Mouse (Mus musculus): ENCODE measurements at regions not wholly inside any gene's neighbourhood (a gene's known extent, or its start where the extent isn't known, plus 50 kb on each side); places are given as distances from the start of the nearest gene placed in this dataset.

DNA sequence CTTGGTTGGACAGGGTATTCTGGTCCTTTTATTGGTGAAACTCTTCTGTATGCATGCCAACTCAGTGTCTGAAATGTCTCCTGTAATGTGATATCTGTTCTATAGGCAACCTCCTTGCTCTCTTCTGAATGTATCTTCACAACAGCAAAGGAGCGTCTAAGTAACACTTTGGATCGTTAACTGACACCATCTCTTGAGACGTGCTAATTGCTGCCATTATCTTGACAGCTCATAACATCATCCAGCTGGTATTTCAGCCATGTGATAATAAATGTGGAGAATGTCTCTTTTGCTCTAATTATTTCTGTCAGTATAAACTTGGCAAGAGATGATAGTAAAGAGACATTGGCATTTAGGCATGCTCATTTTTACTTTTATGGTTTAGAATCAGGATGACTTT, 68.8 kb upstream of the Col8a1 start:
- ATAC-seq (ENCODE audit: low FRiP score, low read depth) = no peak
- 37% methylated on average over 3 of the region's 3 CpGs for WGBS
- H3K4me3 ChIP-seq = no peak overlapping the region

DNA sequence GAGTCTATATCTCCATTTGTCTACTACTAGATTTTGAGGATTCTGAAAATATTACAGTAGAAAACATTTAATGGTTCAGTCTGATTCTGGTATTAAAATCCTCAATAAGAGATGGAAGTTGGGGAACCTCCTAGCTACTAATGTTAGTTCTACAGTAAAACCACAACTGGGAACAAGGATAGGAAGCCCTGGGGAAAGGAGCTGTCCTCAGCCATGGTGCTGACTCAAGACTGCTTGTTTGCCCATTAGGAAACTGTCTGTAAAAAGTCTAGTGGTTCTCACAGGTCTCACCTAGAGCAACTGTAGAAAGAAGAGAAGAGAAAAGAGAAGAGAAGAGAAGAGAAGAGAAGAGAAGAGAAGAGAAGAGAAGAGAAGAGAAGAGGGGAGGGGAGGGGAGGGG, 90.9 kb upstream of the Col8a1 start:
- Histone ChIP-seq H3K9me3 (no peaks in the 10 kb centered on the region), H3K27ac (no peak overlapping the region), H3K9ac (no peak overlapping the region), H3K4me2 (replicated peaks) (no peak overlapping the region), H3K4me3 (no peak overlapping the region), H3K27me3 (no peaks in the 10 kb centered on the region), H3K36me3 (no peaks in the 10 kb centered on the region), H3K4me1 (no peaks in the 10 kb centered on the region)
- ATAC-seq (ENCODE audit: low FRiP score, low read depth) = no peak

More for the DNA sequence above, 68.8 kb upstream of the Col8a1 start:
- H3K4me2 ChIP-seq (replicated peaks) = no peak overlapping the region
- H3K9ac ChIP-seq = no peak overlapping the region
- H3K36me3 ChIP-seq = no peaks in the 10 kb centered on the region
- H3K9me3 ChIP-seq = no peaks in the 10 kb centered on the region
- no peaks in the 10 kb centered on the region for H3K27me3 ChIP-seq
- no peak overlapping the region for H3K27ac ChIP-seq
- no peaks in the 10 kb centered on the region for H3K4me1 ChIP-seq

DNA sequence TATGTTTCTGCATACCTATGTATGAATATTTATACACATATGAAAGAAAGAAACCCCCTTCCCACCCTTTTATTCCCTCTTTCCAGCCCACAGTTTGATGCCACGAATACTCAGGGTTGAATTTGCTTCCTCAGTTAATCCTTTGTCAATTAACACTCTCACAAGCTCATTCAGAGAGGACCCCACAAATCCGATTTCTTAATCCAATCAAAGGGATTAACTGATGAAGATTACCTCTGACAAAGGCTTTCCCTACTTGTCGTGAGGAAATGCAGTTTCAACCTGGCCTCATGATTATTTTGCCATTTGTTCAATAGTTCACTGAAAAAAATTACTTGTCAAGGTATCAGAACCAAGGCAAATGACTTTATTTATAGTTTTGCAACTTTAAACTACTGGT, 91.8 kb upstream of the Col8a1 start:
- ATAC-seq (ENCODE audit: low FRiP score, low read depth) = no peak
- Histone ChIP-seq H3K4me2 (replicated peaks) (no peak overlapping the region), H3K4me3 (no peak overlapping the region), H3K9me3 (no peaks in the 10 kb centered on the region), H3K9ac (no peak overlapping the region), H3K27me3 (no peaks in the 10 kb centered on the region), H3K36me3 (no peaks in the 10 kb centered on the region), H3K4me1 (no peaks in the 10 kb centered on the region), H3K27ac (no peak overlapping the region)
- WGBS = 49% methylated on average over 3 of the region's 3 CpGs

DNA sequence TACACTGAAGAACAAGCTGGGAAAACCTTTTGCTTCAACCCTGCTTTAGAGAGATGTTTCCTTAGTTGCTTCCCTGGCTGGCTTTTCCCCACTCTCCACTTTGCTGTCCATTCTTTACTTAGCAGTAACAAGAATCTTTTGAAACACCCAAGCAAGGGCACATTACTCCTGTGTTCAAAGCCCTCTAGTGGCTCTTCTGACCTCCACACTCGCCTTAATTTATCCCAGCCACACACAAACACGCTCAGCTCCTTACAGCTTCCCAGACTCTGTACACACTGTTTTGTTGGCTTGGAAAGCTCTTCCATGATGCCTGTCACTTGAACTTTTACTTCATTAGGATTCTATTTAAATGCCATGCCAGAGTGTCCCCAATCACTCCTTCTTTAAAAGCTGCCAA, 97.3 kb upstream of the Col8a1 start:
- H3K9me3 ChIP-seq = no peaks in the 10 kb centered on the region
- no peak for ATAC-seq (ENCODE audit: low FRiP score, low read depth)
- no peaks in the 10 kb centered on the region for H3K4me1 ChIP-seq
- H3K4me2 ChIP-seq (replicated peaks) = no peak overlapping the region
- H3K9ac ChIP-seq = no peak overlapping the region
- no peaks in the 10 kb centered on the region for H3K27me3 ChIP-seq
- no peaks in the 10 kb centered on the region for H3K36me3 ChIP-seq
- H3K27ac ChIP-seq = no peak overlapping the region
- 44% methylated on average over 2 of the region's 2 CpGs for WGBS
- no peak overlapping the region for H3K4me3 ChIP-seq

- Histone ChIP-seq H3K9me3 (no peaks in the 10 kb centered on the region), H3K4me2 (replicated peaks) (no peak overlapping the region), H3K36me3 (no peaks in the 10 kb centered on the region), H3K27ac (no peak overlapping the region), H3K27me3 (no peaks in the 10 kb centered on the region), H3K4me1 (no peaks in the 10 kb centered on the region), H3K9ac (no peak overlapping the region), H3K4me3 (no peak overlapping the region)
- ATAC-seq (ENCODE audit: low FRiP score, low read depth) = no peak
- WGBS = 74% methylated on average over 3 of the region's 3 CpGs
Observed at GRCm38 (mm10) chr16:57852838-57853460, 98.4 kb upstream of the Col8a1 start.

GRCm38 (mm10) chr16:57853751-57854150, 99.2 kb upstream of the Col8a1 start:
- no peaks in the 10 kb centered on the region for H3K27me3 ChIP-seq
- H3K9me3 ChIP-seq = no peaks in the 10 kb centered on the region
- no peak for ATAC-seq (ENCODE audit: low FRiP score, low read depth)
- WGBS = 76% methylated on average over 3 of the region's 3 CpGs
- no peak overlapping the region for H3K4me2 ChIP-seq (replicated peaks)
- H3K36me3 ChIP-seq = no peaks in the 10 kb centered on the region
- H3K9ac ChIP-seq = no peak overlapping the region
- H3K27ac ChIP-seq = no peak overlapping the region
- no peak overlapping the region for H3K4me3 ChIP-seq
- 0 out of 2 replicates have a peak, but pooled peaks cover 3% of the 10 kb centered on the region for H3K4me1 ChIP-seq

DNA sequence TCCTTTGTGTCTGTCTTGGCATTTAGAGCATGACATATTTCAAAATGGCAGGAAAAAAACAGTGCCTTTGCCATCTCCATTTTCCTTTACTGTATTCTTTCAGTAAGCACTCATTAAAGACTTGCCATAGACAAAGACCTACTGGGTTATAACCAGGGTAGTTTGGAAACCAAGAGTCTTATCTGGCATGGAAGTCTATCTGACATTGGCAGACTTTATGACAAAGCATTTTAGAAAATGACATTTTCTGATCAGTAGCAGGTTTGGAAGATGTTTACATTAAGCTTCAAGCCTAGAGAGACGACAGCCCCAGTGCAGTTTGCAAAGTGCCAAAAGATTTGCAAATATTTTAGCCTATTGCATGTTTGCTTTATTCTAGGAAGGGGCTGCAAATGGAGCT, 102.5 kb upstream of the Col8a1 start:
- H3K4me1 ChIP-seq = 0 out of 2 replicates have a peak, but pooled peaks cover 3% of the 10 kb centered on the region
- H3K27me3 ChIP-seq = no peaks in the 10 kb centered on the region
- no peak overlapping the region for H3K27ac ChIP-seq
- no peak overlapping the region for H3K9ac ChIP-seq
- no peaks in the 10 kb centered on the region for H3K36me3 ChIP-seq
- ATAC-seq (ENCODE audit: low FRiP score, low read depth) = no peak
- no peak overlapping the region for H3K4me2 ChIP-seq (replicated peaks)
- 67% methylated on average over 1 of the region's 1 CpGs for WGBS
- no peak overlapping the region for H3K4me3 ChIP-seq
- no peaks in the 10 kb centered on the region for H3K9me3 ChIP-seq

DNA sequence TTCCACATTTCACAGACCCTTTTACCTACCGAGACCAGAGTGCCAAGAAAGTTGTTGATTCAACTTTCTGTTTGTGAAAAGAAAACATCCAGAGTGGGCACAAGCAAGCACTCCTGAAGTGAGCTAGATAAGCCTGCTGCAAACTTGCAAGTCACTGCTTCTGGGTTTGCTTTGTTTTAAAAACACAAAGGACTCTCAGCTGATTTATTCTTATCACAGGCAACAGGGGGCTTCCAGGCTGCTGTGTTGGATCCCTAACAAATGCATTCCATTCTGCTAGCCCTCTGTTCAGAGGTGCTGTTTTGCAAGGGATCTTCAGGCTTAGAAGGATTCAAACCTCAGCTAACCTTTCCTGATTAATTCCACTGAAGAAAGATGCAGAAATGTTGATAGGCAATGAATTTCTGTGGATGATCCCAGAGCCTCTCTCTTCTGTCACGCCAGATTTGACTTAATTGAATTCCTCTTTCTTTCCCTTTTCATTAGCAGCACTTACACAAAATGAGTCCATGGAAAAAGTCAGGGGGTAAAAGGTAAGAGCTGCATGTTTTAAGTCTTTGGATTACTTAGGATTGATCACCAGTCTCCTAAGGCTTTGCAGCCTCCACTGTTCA, 103.7 kb upstream of the Col8a1 start:
- Histone ChIP-seq H3K4me3 (no peak overlapping the region), H3K4me2 (replicated peaks) (no peak overlapping the region), H3K27me3 (no peaks in the 10 kb centered on the region), H3K4me1 (0 out of 2 replicates have a peak, but pooled peaks cover 3% of the 10 kb centered on the region), H3K9ac (no peak overlapping the region), H3K9me3 (no peaks in the 10 kb centered on the region), H3K27ac (no peak overlapping the region), H3K36me3 (no peaks in the 10 kb centered on the region)
- no peak for ATAC-seq (ENCODE audit: low FRiP score, low read depth)
- 13% methylated on average over 2 of the region's 2 CpGs for WGBS

- no peak overlapping the region for H3K9ac ChIP-seq
- no peak overlapping the region for H3K27ac ChIP-seq
- no peak overlapping the region for H3K4me2 ChIP-seq (replicated peaks)
- no peaks in the 10 kb centered on the region for H3K36me3 ChIP-seq
- H3K9me3 ChIP-seq = no peaks in the 10 kb centered on the region
- 39% methylated on average over 7 of the region's 7 CpGs for WGBS
- H3K4me3 ChIP-seq = no peak overlapping the region
- ATAC-seq (ENCODE audit: low FRiP score, low read depth) = no peak
- 0 out of 2 replicates have a peak, but pooled peaks cover 3% of the 10 kb centered on the region for H3K4me1 ChIP-seq
- H3K27me3 ChIP-seq = no peaks in the 10 kb centered on the region
Observed at GRCm38 (mm10) chr16:57858765-57859201, 104.2 kb upstream of the Col8a1 start.

DNA sequence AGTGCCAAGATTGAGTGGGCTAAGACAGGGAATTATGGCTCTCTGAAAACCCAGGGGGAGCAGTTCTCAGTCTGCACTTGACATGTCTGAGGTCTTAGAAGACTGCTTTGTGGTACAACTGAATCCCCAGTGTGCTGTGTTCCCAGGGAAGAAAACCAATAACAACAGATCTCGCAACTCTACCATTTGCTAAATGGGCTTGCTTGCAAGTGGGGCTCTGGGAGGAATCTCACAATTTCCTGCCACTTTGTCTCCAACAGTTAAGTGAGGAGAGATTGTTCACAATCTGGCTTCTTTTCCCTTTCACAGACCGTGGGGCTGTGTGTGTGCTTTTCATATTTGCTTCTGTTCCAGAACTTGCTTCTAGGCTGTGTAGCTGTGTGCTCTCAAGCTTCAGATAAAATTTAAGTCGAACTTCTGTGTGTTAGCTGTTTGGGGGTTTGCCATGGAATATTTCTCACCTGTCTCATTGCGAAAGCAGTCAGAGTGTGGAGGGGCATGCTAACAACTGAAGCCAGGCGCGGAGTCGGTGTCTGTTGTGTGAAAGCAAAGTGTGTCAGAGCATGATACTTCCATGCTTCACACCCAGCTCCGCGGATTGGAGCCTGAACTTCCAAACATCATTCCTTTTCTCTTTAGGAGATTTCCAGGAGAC, 108.8 kb upstream of the Col8a1 start:
- ATAC-seq (ENCODE audit: low FRiP score, low read depth) = no peak
- 0 out of 2 replicates have a peak, but pooled peaks cover under 1% of the 10 kb centered on the region for H3K4me1 ChIP-seq
- H3K27ac ChIP-seq = no peak overlapping the region
- no peaks in the 10 kb centered on the region for H3K27me3 ChIP-seq
- H3K4me2 ChIP-seq (replicated peaks) = no peak overlapping the region
- H3K9me3 ChIP-seq = no peaks in the 10 kb centered on the region
- 83% methylated on average over 9 of the region's 9 CpGs for WGBS
- no peak overlapping the region for H3K4me3 ChIP-seq
- H3K9ac ChIP-seq = no peak overlapping the region
- no peaks in the 10 kb centered on the region for H3K36me3 ChIP-seq

- Histone ChIP-seq H3K9me3 (no peaks in the 10 kb centered on the region), H3K4me3 (no peak overlapping the region), H3K27me3 (no peaks in the 10 kb centered on the region), H3K27ac (no peak overlapping the region), H3K9ac (no peak overlapping the region), H3K36me3 (no peaks in the 10 kb centered on the region), H3K4me1 (0 out of 2 replicates have a peak, but pooled peaks cover 4% of the 10 kb centered on the region), H3K4me2 (replicated peaks) (no peak overlapping the region)
- ATAC-seq (ENCODE audit: low FRiP score, low read depth) = no peak
- WGBS = 92% methylated on average over 4 of the region's 4 CpGs
Observed at GRCm38 (mm10) chr16:57876857-57877256, 122.3 kb upstream of the Col8a1 start.

GRCm38 (mm10) chr16:57881575-57882094, 127.1 kb upstream of the Col8a1 start:
- ATAC-seq (ENCODE audit: low FRiP score, low read depth) = no peak; the same call in 1 of the 2 replicates
- H3K9ac ChIP-seq = no peak overlapping the region
- H3K27ac ChIP-seq = no peak overlapping the region
- no peak overlapping the region for H3K4me3 ChIP-seq
- H3K27me3 ChIP-seq = no peaks in the 10 kb centered on the region
- H3K36me3 ChIP-seq = no peaks in the 10 kb centered on the region
- 0 out of 2 replicates have a peak, but pooled peaks cover 4% of the 10 kb centered on the region for H3K4me1 ChIP-seq
- no peak overlapping the region for H3K4me2 ChIP-seq (replicated peaks)
- H3K9me3 ChIP-seq = no peaks in the 10 kb centered on the region
- WGBS = 58% methylated on average over 8 of the region's 8 CpGs
